Mouse (Mus musculus): ENCODE results near the gene Myo7a. TPM values are rescaled to one million over a fixed set of nuclear protein-coding genes. Genes with fewer than 3 reads are reported as not detected.
A peak's percentile ranks its signal among the peaks of the same experiment; 100 is the strongest.

The Myo7a gene
- polyA plus RNA-seq, 1 experiment, result 98.0 TPM

GRCm38 (mm10) chr7:98157636-98158332 is 38.5 kb upstream of the Myo7a start:
- H3K4me1 ChIP-seq (ENCODE audit: control insufficient read depth, insufficient read depth, low read length), result peaks cover 5% of the 10 kb centered on the region
- H3K27ac ChIP-seq (ENCODE audit: control insufficient read depth, insufficient read depth, low read depth, low read length), result no peak overlapping the region
- no peak overlapping the region for H3K4me3 ChIP-seq (ENCODE audit: control insufficient read depth, low read depth, low read length)
- TF ChIP-seq CTCF (IDR thresholded peaks at IDR 0.05; ENCODE audit: control insufficient read depth, insufficient read depth, insufficient replicate concordance, low read depth, low read length) (no peak), POLR2A (IDR thresholded peaks at IDR 0.05; ENCODE audit: control insufficient read depth, low read depth, low read length) (no peak)
- no peaks in the 10 kb centered on the region for H3K27me3 ChIP-seq (ENCODE audit: control insufficient read depth, insufficient read depth, low read length)
- H3K36me3 ChIP-seq (ENCODE audit: control insufficient read depth, insufficient read depth, low read length), result no peaks in the 10 kb centered on the region

GRCm38 (mm10) chr7:98156280-98156665 is 36.9 kb upstream of the Myo7a start:
- H3K4me1 ChIP-seq (ENCODE audit: control insufficient read depth, insufficient read depth, low read length), result peaks cover 5% of the 10 kb centered on the region
- TF ChIP-seq POLR2A (IDR thresholded peaks at IDR 0.05; ENCODE audit: control insufficient read depth, low read depth, low read length) (no peak), CTCF (IDR thresholded peaks at IDR 0.05; ENCODE audit: control insufficient read depth, insufficient read depth, insufficient replicate concordance, low read depth, low read length) (no peak)
- H3K4me3 ChIP-seq (ENCODE audit: control insufficient read depth, low read depth, low read length), result no peak overlapping the region
- no peaks in the 10 kb centered on the region for H3K36me3 ChIP-seq (ENCODE audit: control insufficient read depth, insufficient read depth, low read length)
- no peaks in the 10 kb centered on the region for H3K27me3 ChIP-seq (ENCODE audit: control insufficient read depth, insufficient read depth, low read length)
- H3K27ac ChIP-seq (ENCODE audit: control insufficient read depth, insufficient read depth, low read depth, low read length), result no peak overlapping the region

- Histone ChIP-seq H3K36me3 (ENCODE audit: control insufficient read depth, insufficient read depth, low read length) (no peaks in the 10 kb centered on the region), H3K27me3 (ENCODE audit: control insufficient read depth, insufficient read depth, low read length) (no peaks in the 10 kb centered on the region), H3K4me1 (ENCODE audit: control insufficient read depth, insufficient read depth, low read length) (peaks cover 5% of the 10 kb centered on the region), H3K4me3 (ENCODE audit: control insufficient read depth, low read depth, low read length) (no peak overlapping the region), H3K27ac (ENCODE audit: control insufficient read depth, insufficient read depth, low read depth, low read length) (no peak overlapping the region)
- TF ChIP-seq CTCF (IDR thresholded peaks at IDR 0.05; ENCODE audit: control insufficient read depth, insufficient read depth, insufficient replicate concordance, low read depth, low read length) (peak; percentile 66; the same call in 1 of the 2 replicates), POLR2A (IDR thresholded peaks at IDR 0.05; ENCODE audit: control insufficient read depth, low read depth, low read length) (no peak)
Observed at GRCm38 (mm10) chr7:98155546-98156279, 36.4 kb upstream of the Myo7a start.

- no peaks in the 10 kb centered on the region for H3K36me3 ChIP-seq (ENCODE audit: control insufficient read depth, insufficient read depth, low read length)
- H3K4me3 ChIP-seq (ENCODE audit: control insufficient read depth, low read depth, low read length), result no peak overlapping the region
- TF ChIP-seq CTCF (IDR thresholded peaks at IDR 0.05; ENCODE audit: control insufficient read depth, insufficient read depth, insufficient replicate concordance, low read depth, low read length), result no peak
- no peak for TF ChIP-seq POLR2A (IDR thresholded peaks at IDR 0.05; ENCODE audit: control insufficient read depth, low read depth, low read length)
- no peaks in the 10 kb centered on the region for H3K27me3 ChIP-seq (ENCODE audit: control insufficient read depth, insufficient read depth, low read length)
- peaks cover 5% of the 10 kb centered on the region for H3K4me1 ChIP-seq (ENCODE audit: control insufficient read depth, insufficient read depth, low read length)
- no peak overlapping the region for H3K27ac ChIP-seq (ENCODE audit: control insufficient read depth, insufficient read depth, low read depth, low read length)
Observed at GRCm38 (mm10) chr7:98153892-98154291, 34.6 kb upstream of the Myo7a start.

- Histone ChIP-seq H3K27ac (ENCODE audit: control insufficient read depth, insufficient read depth, low read depth, low read length) (no peak overlapping the region), H3K4me1 (ENCODE audit: control insufficient read depth, insufficient read depth, low read length) (peaks cover 5% of the 10 kb centered on the region), H3K4me3 (ENCODE audit: control insufficient read depth, low read depth, low read length) (no peak overlapping the region), H3K27me3 (ENCODE audit: control insufficient read depth, insufficient read depth, low read length) (no peaks in the 10 kb centered on the region), H3K36me3 (ENCODE audit: control insufficient read depth, insufficient read depth, low read length) (no peaks in the 10 kb centered on the region)
- TF ChIP-seq POLR2A (IDR thresholded peaks at IDR 0.05; ENCODE audit: control insufficient read depth, low read depth, low read length), result no peak
- no peak for TF ChIP-seq CTCF (IDR thresholded peaks at IDR 0.05; ENCODE audit: control insufficient read depth, insufficient read depth, insufficient replicate concordance, low read depth, low read length)
Observed at GRCm38 (mm10) chr7:98153345-98153744, 34.0 kb upstream of the Myo7a start.

GRCm38 (mm10) chr7:98152400-98152799 is 33.1 kb upstream of the Myo7a start:
- no peak overlapping the region for H3K27ac ChIP-seq (ENCODE audit: control insufficient read depth, insufficient read depth, low read depth, low read length)
- peaks cover 5% of the 10 kb centered on the region for H3K4me1 ChIP-seq (ENCODE audit: control insufficient read depth, insufficient read depth, low read length)
- TF ChIP-seq POLR2A (IDR thresholded peaks at IDR 0.05; ENCODE audit: control insufficient read depth, low read depth, low read length) (no peak), CTCF (IDR thresholded peaks at IDR 0.05; ENCODE audit: control insufficient read depth, insufficient read depth, insufficient replicate concordance, low read depth, low read length) (no peak)

GRCm38 (mm10) chr7:98150525-98150924 is 31.2 kb upstream of the Myo7a start:
- no peaks in the 10 kb centered on the region for H3K4me1 ChIP-seq (ENCODE audit: control insufficient read depth, insufficient read depth, low read length)

More at GRCm38 (mm10) chr7:98152400-98152799, 33.1 kb upstream of the Myo7a start:
- Histone ChIP-seq H3K4me3 (ENCODE audit: control insufficient read depth, low read depth, low read length) (no peak overlapping the region), H3K27me3 (ENCODE audit: control insufficient read depth, insufficient read depth, low read length) (no peaks in the 10 kb centered on the region), H3K36me3 (ENCODE audit: control insufficient read depth, insufficient read depth, low read length) (no peaks in the 10 kb centered on the region)

More at GRCm38 (mm10) chr7:98150525-98150924, 31.2 kb upstream of the Myo7a start:
- H3K27ac ChIP-seq (ENCODE audit: control insufficient read depth, insufficient read depth, low read depth, low read length), result no peak overlapping the region
- no peaks in the 10 kb centered on the region for H3K27me3 ChIP-seq (ENCODE audit: control insufficient read depth, insufficient read depth, low read length)
- H3K4me3 ChIP-seq (ENCODE audit: control insufficient read depth, low read depth, low read length), result no peak overlapping the region
- TF ChIP-seq POLR2A (IDR thresholded peaks at IDR 0.05; ENCODE audit: control insufficient read depth, low read depth, low read length) (no peak), CTCF (IDR thresholded peaks at IDR 0.05; ENCODE audit: control insufficient read depth, insufficient read depth, insufficient replicate concordance, low read depth, low read length) (peak; percentile 23; the same call in 1 of the 2 replicates)
- H3K36me3 ChIP-seq (ENCODE audit: control insufficient read depth, insufficient read depth, low read length), result no peaks in the 10 kb centered on the region
